In the genomic region with DNA sequence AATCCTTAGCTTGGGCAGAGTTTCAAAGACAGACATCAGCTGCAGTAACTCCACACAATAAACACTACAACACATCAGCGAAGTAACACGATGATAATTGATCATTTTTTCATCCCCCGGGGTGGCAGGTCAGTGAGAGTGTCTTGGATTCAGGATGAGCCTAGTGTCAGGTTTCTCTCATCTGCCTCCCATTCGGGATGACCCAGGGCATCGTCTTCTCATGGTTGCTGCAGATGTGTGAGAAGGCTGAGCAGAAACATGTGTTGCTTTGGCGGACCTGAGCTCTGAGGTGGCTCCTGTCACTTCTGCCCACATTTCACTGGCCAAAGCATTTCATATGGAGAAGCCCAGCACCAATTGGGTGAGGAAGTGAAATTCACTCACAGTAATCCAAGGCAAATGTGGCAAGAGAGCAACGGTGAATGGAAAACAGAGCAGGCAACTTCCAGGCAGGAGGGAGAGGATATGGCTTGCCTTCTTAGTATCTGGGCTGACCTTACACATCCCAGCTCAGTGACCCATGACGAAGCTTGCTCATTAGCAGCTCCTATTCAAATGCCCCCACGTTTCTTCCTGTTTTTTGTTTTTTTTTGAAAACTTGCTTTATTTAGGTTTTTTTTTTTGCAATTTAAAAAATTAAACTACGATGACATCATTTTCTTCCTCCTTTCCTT, we compare ENCODE assay signal across 29 mouse cellular contexts.
DNase-seq lines count a peak whose midpoint lies in the region; ATAC-seq lines count a peak whose summit lies in the region.
"Had no signal": no experiment of that assay in that cellular context is flagged by ENCODE, and none has a peak within 500 bp of the region (broad histone marks: within the 10 kb centered on the region; RNA-seq: fewer than 3 reads in every experiment).

No protein-coding gene starts in this region.

- H3K27ac ChIP-seq in kidney, embryonic 14.5 days (ENCODE audit: low read depth, low read length), result no peak overlapping the region
- no peak overlapping the region for H3K27ac ChIP-seq in neural tube, embryonic 15.5 days (replicated peaks)
- H3K27ac ChIP-seq: embryonic facial prominence, embryonic 15.5 days; forebrain, embryonic 15.5 days; heart, embryonic 10.5 days; heart, embryonic 15.5 days; hindbrain, embryonic 12.5 days; left cerebral cortex, adult 2 months; limb, embryonic 12.5 days; liver, embryonic 15.5 days; lung, embryonic 15.5 days; midbrain, embryonic 12.5 days had no signal

- no peaks in the 10 kb centered on the region for H3K9me3 ChIP-seq in kidney, embryonic 14.5 days (ENCODE audit: control insufficient read depth, low read length)
- H3K9me3 ChIP-seq in neural tube, embryonic 15.5 days (replicated peaks), result no peaks in the 10 kb centered on the region
- H3K9me3 ChIP-seq: embryonic facial prominence, embryonic 15.5 days; forebrain, embryonic 15.5 days; heart, embryonic 10.5 days; heart, embryonic 15.5 days; hindbrain, embryonic 12.5 days; limb, embryonic 12.5 days; liver, embryonic 15.5 days; lung, embryonic 15.5 days; midbrain, embryonic 12.5 days had no signal

- no peak overlapping the region for H3K4me3 ChIP-seq in kidney, embryonic 14.5 days (ENCODE audit: low read length)
- H3K4me3 ChIP-seq in neural tube, embryonic 15.5 days (replicated peaks), result no peak overlapping the region
- H3K4me3 ChIP-seq: embryonic facial prominence, embryonic 15.5 days; forebrain, embryonic 15.5 days; heart, embryonic 10.5 days; heart, embryonic 15.5 days; hindbrain, embryonic 12.5 days; left cerebral cortex, adult 2 months; limb, embryonic 12.5 days; liver, embryonic 15.5 days; lung, embryonic 15.5 days; midbrain, embryonic 12.5 days had no signal

- H3K27me3 ChIP-seq in kidney, embryonic 14.5 days (ENCODE audit: control insufficient read depth, insufficient read depth, low read length), result no peaks in the 10 kb centered on the region
- H3K27me3 ChIP-seq in neural tube, embryonic 15.5 days (replicated peaks), result no peaks in the 10 kb centered on the region
- H3K27me3 ChIP-seq: embryonic facial prominence, embryonic 15.5 days; forebrain, embryonic 15.5 days; heart, embryonic 15.5 days; hindbrain, embryonic 12.5 days; liver, embryonic 15.5 days; lung, embryonic 15.5 days; midbrain, embryonic 12.5 days had no signal

- peak; percentile 84; the same call in 1 of the 2 replicates for ATAC-seq in kidney, embryonic 14.5 days (ENCODE audit: low FRiP score, low TSS enrichment)
- ATAC-seq in neural tube, embryonic 15.5 days (ENCODE audit: low FRiP score), result no peak
- no peak for ATAC-seq in erythroblast, adult 5-6 weeks (replicated peaks; ENCODE audit: low FRiP score, poor library complexity, severe bottlenecking)
- ATAC-seq: CD4-positive, CD25-positive, alpha-beta regulatory T cell, adult 4 months; forebrain, embryonic 15.5 days; intestine, embryonic 16.5 days had no signal

- 19% methylated on average over 10 of the region's 10 CpGs for WGBS in kidney, embryonic 14.5 days
- WGBS in neural tube, embryonic 15.5 days, result 69% methylated on average over 10 of the region's 10 CpGs

- no peak overlapping the region for H3K9ac ChIP-seq in kidney, embryonic 14.5 days (ENCODE audit: low read depth, low read length)
- H3K9ac ChIP-seq in neural tube, embryonic 15.5 days (replicated peaks), result no peak overlapping the region
- H3K9ac ChIP-seq: embryonic facial prominence, embryonic 15.5 days; forebrain, embryonic 15.5 days; heart, embryonic 15.5 days; hindbrain, embryonic 12.5 days; limb, embryonic 12.5 days; liver, embryonic 15.5 days; lung, embryonic 15.5 days; midbrain, embryonic 12.5 days had no signal

- DNase-seq in kidney, postnatal 10 days, result no peak
- DNase-seq in neural tube, embryonic 10.5 days (ENCODE audit: extremely low spot score, low spot score), result peak; percentile 41
- DNase-seq in embryo, embryonic 11 days, result peak; percentile 47
- peak; percentile 59 for DNase-seq in mesoderm, embryonic 11.5 days (ENCODE audit: low read depth, low spot score)
- DNase-seq in spleen, adult 18-20 months, result no peak
- DNase-seq: adrenal gland, adult 2 months; adrenal gland, postnatal 36 days; cerebellum, adult 18-20 months; cerebellum, postnatal 10 days; kidney, adult 9 months; lung, postnatal 36 days; right cerebral cortex, postnatal 4 days; thymus, adult 2 months; thymus, postnatal 4 days had no signal

- H3K4me2 ChIP-seq in kidney, embryonic 14.5 days (replicated peaks; ENCODE audit: low read depth, low read length), result no peak overlapping the region
- no peak overlapping the region for H3K4me2 ChIP-seq in neural tube, embryonic 15.5 days
- H3K4me2 ChIP-seq: embryonic facial prominence, embryonic 15.5 days; forebrain, embryonic 15.5 days; heart, embryonic 15.5 days; hindbrain, embryonic 12.5 days; limb, embryonic 12.5 days; liver, embryonic 15.5 days; lung, embryonic 15.5 days; midbrain, embryonic 12.5 days had no signal

- H3K4me1 ChIP-seq in kidney, embryonic 14.5 days (ENCODE audit: control insufficient read depth, insufficient read depth, low read length), result no peaks in the 10 kb centered on the region
- H3K4me1 ChIP-seq in neural tube, embryonic 15.5 days, result no peaks in the 10 kb centered on the region
- H3K4me1 ChIP-seq: embryonic facial prominence, embryonic 15.5 days; forebrain, embryonic 15.5 days; heart, embryonic 10.5 days; heart, embryonic 15.5 days; hindbrain, embryonic 12.5 days; liver, embryonic 15.5 days; lung, embryonic 15.5 days; midbrain, embryonic 12.5 days had no signal

- no peaks in the 10 kb centered on the region for H3K36me3 ChIP-seq in kidney, embryonic 14.5 days (ENCODE audit: control insufficient read depth, insufficient read depth, low read length)
- H3K36me3 ChIP-seq in neural tube, embryonic 15.5 days, result no peaks in the 10 kb centered on the region
- H3K36me3 ChIP-seq: embryonic facial prominence, embryonic 15.5 days; forebrain, embryonic 15.5 days; heart, embryonic 10.5 days; heart, embryonic 15.5 days; hindbrain, embryonic 12.5 days; limb, embryonic 12.5 days; liver, embryonic 15.5 days; lung, embryonic 15.5 days; midbrain, embryonic 12.5 days had no signal

Comparison
In these comparisons a context has a peak if more than half of its experiments do, and no peak if none do; other contexts are left out.
1. DNase-seq: peak in neural tube, embryonic 10.5 days (single experiment), embryo, embryonic 11 days (single experiment) and mesoderm, embryonic 11.5 days (single experiment); none in kidney, postnatal 10 days (single experiment) and spleen, adult 18-20 months (0 of 2).